Mouse (Mus musculus): ENCODE measurements around the gene Kif1bp. TPM values are rescaled to one million over a fixed set of nuclear protein-coding genes. Genes with fewer than 3 reads are reported as not detected.

Gene Kif1bp
- polyA plus RNA-seq, 1 experiment, result 16.8 TPM

GRCm38 (mm10) chr10:62546441-62546840 is 31.8 kb downstream of the Kif1bp start:
- Histone ChIP-seq H3K27ac (ENCODE audit: insufficient read depth, low read length) (0 out of 2 replicates have a peak overlapping the region, but pooled peaks have one; percentile 19), H3K36me3 (ENCODE audit: control insufficient read depth, insufficient read depth, low read length) (no peaks in the 10 kb centered on the region), H3K4me3 (ENCODE audit: extremely low read depth, insufficient read depth, insufficient read length) (no peak overlapping the region), H3K27me3 (ENCODE audit: control insufficient read depth, insufficient read depth, low read length) (no peaks in the 10 kb centered on the region), H3K4me1 (ENCODE audit: control insufficient read depth, insufficient read depth, insufficient read length) (peaks cover 20% of the 10 kb centered on the region; the same call in 1 of the 2 replicates)
- no peak for TF ChIP-seq CTCF (IDR thresholded peaks at IDR 0.05; ENCODE audit: extremely low read depth, insufficient read depth, insufficient read length, insufficient replicate concordance)
- TF ChIP-seq POLR2A (IDR thresholded peaks at IDR 0.05; ENCODE audit: low read depth, low read length), result no peak
- 81% methylated on average over 10 of the region's 10 CpGs for WGBS
- DNase-seq (ENCODE audit: low read depth in 1 of 2, low spot score in 2 of 2), result no peak

- no peak for DNase-seq (ENCODE audit: low read depth in 1 of 2, low spot score in 2 of 2)
- H3K27ac ChIP-seq (ENCODE audit: insufficient read depth, low read length), result no peak overlapping the region
- peaks cover 24% of the 10 kb centered on the region; the same call in 1 of the 2 replicates for H3K4me1 ChIP-seq (ENCODE audit: control insufficient read depth, insufficient read depth, insufficient read length)
- no peaks in the 10 kb centered on the region for H3K27me3 ChIP-seq (ENCODE audit: control insufficient read depth, insufficient read depth, low read length)
- no peaks in the 10 kb centered on the region for H3K36me3 ChIP-seq (ENCODE audit: control insufficient read depth, insufficient read depth, low read length)
- H3K4me3 ChIP-seq (ENCODE audit: extremely low read depth, insufficient read depth, insufficient read length), result no peak overlapping the region
- no peak for TF ChIP-seq POLR2A (IDR thresholded peaks at IDR 0.05; ENCODE audit: low read depth, low read length)
- TF ChIP-seq CTCF (IDR thresholded peaks at IDR 0.05; ENCODE audit: extremely low read depth, insufficient read depth, insufficient read length, insufficient replicate concordance), result no peak
Observed at GRCm38 (mm10) chr10:62545759-62546158, 32.5 kb downstream of the Kif1bp start.

GRCm38 (mm10) chr10:62544316-62544715 is 33.9 kb downstream of the Kif1bp start:
- peak in 1 of 2 experiments; percentile 27 for DNase-seq (ENCODE audit: low read depth in 1 of 2, low spot score in 2 of 2)
- no peak overlapping the region for H3K4me3 ChIP-seq (ENCODE audit: extremely low read depth, insufficient read depth, insufficient read length)
- H3K27ac ChIP-seq (ENCODE audit: insufficient read depth, low read length), result peak overlapping the region; percentile 88
- H3K36me3 ChIP-seq (ENCODE audit: control insufficient read depth, insufficient read depth, low read length), result no peaks in the 10 kb centered on the region
- WGBS, result 45% methylated on average over 4 of the region's 4 CpGs
- TF ChIP-seq POLR2A (IDR thresholded peaks at IDR 0.05; ENCODE audit: low read depth, low read length) (no peak), CTCF (IDR thresholded peaks at IDR 0.05; ENCODE audit: extremely low read depth, insufficient read depth, insufficient read length, insufficient replicate concordance) (no peak)
- no peaks in the 10 kb centered on the region for H3K27me3 ChIP-seq (ENCODE audit: control insufficient read depth, insufficient read depth, low read length)
- H3K4me1 ChIP-seq (ENCODE audit: control insufficient read depth, insufficient read depth, insufficient read length), result peaks cover 24% of the 10 kb centered on the region; the same call in 1 of the 2 replicates

DNA sequence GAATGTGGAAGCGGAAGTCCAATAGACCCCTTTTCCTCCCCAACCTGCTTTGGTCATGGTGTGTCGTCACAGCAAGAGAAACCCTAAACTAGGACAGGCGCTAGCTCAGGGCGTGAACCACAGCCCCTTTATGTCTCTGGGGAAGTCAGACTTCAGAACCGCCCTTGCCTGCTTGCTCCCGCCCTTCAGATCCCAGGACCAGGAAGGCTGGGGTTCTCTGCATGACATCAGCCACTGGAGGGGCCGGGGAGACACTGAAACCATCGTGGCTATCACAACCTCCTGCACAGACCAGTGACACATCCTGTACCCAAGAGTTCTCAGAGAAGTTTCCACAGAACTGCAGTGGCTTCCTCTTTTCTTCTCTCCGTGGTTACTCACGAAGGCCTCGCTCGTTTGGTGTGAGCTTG is 34.9 kb downstream of the Kif1bp start:
- WGBS, result 5% methylated on average over 12 of the region's 12 CpGs
- no peaks in the 10 kb centered on the region for H3K27me3 ChIP-seq (ENCODE audit: control insufficient read depth, insufficient read depth, low read length)
- DNase-seq (ENCODE audit: low read depth in 1 of 2, low spot score in 2 of 2), result peak; percentile 76 to 90
- no peak for TF ChIP-seq CTCF (IDR thresholded peaks at IDR 0.05; ENCODE audit: extremely low read depth, insufficient read depth, insufficient read length, insufficient replicate concordance)
- TF ChIP-seq POLR2A (IDR thresholded peaks at IDR 0.05; ENCODE audit: low read depth, low read length), result peak; percentile 11; the same call in 1 of the 2 replicates
- peaks cover 24% of the 10 kb centered on the region; the same call in 1 of the 2 replicates for H3K4me1 ChIP-seq (ENCODE audit: control insufficient read depth, insufficient read depth, insufficient read length)
- H3K36me3 ChIP-seq (ENCODE audit: control insufficient read depth, insufficient read depth, low read length), result no peaks in the 10 kb centered on the region
- peak overlapping the region; percentile 88 for H3K27ac ChIP-seq (ENCODE audit: insufficient read depth, low read length)
- no peak overlapping the region; the same call in 1 of the 2 replicates for H3K4me3 ChIP-seq (ENCODE audit: extremely low read depth, insufficient read depth, insufficient read length)

GRCm38 (mm10) chr10:62542928-62543327 is 35.3 kb downstream of the Kif1bp start:
- H3K27me3 ChIP-seq (ENCODE audit: control insufficient read depth, insufficient read depth, low read length), result no peaks in the 10 kb centered on the region
- H3K36me3 ChIP-seq (ENCODE audit: control insufficient read depth, insufficient read depth, low read length), result no peaks in the 10 kb centered on the region
- TF ChIP-seq POLR2A (IDR thresholded peaks at IDR 0.05; ENCODE audit: low read depth, low read length) (no peak), CTCF (IDR thresholded peaks at IDR 0.05; ENCODE audit: extremely low read depth, insufficient read depth, insufficient read length, insufficient replicate concordance) (no peak)
- 50% methylated on average over 8 of the region's 8 CpGs for WGBS
- no peak for DNase-seq (ENCODE audit: low read depth in 1 of 2, low spot score in 2 of 2)
- peaks cover 24% of the 10 kb centered on the region; the same call in 1 of the 2 replicates for H3K4me1 ChIP-seq (ENCODE audit: control insufficient read depth, insufficient read depth, insufficient read length)
- peak overlapping the region; percentile 88 for H3K27ac ChIP-seq (ENCODE audit: insufficient read depth, low read length)
- no peak overlapping the region; the same call in 1 of the 2 replicates for H3K4me3 ChIP-seq (ENCODE audit: extremely low read depth, insufficient read depth, insufficient read length)

DNA sequence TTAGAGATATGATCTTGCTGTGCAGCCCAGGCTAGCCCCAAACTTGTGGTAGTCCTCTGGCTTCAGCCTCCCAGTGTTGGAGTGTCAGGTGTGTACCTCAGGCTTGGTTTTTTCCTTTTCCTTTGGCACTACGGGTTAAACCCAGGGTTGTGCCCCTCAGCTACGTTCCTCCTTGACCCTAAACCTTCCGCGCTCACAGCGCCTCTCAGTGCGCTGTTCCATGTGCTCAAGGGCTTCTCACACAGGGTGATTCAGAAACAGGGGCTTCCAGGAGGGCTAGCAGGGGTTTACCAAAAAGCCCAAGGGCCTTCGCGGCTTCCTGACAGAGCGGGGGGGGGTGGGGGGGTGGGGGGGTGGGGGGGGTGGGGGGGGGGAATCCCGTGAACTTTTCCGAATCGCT is 35.8 kb downstream of the Kif1bp start:
- Histone ChIP-seq H3K4me1 (ENCODE audit: control insufficient read depth, insufficient read depth, insufficient read length) (peaks cover 24% of the 10 kb centered on the region; the same call in 1 of the 2 replicates), H3K27ac (ENCODE audit: insufficient read depth, low read length) (peak overlapping the region; percentile 91), H3K36me3 (ENCODE audit: control insufficient read depth, insufficient read depth, low read length) (no peaks in the 10 kb centered on the region), H3K4me3 (ENCODE audit: extremely low read depth, insufficient read depth, insufficient read length) (no peak overlapping the region), H3K27me3 (ENCODE audit: control insufficient read depth, insufficient read depth, low read length) (no peaks in the 10 kb centered on the region)
- TF ChIP-seq CTCF (IDR thresholded peaks at IDR 0.05; ENCODE audit: extremely low read depth, insufficient read depth, insufficient read length, insufficient replicate concordance) (no peak), POLR2A (IDR thresholded peaks at IDR 0.05; ENCODE audit: low read depth, low read length) (no peak)
- no peak for DNase-seq (ENCODE audit: low read depth in 1 of 2, low spot score in 2 of 2)
- WGBS, result 50% methylated on average over 12 of the region's 12 CpGs

- peaks cover 24% of the 10 kb centered on the region; the same call in 1 of the 2 replicates for H3K4me1 ChIP-seq (ENCODE audit: control insufficient read depth, insufficient read depth, insufficient read length)
- WGBS, result 41% methylated on average over 12 of the region's 12 CpGs
- H3K27ac ChIP-seq (ENCODE audit: insufficient read depth, low read length), result peak overlapping the region; percentile 91
- no peaks in the 10 kb centered on the region for H3K27me3 ChIP-seq (ENCODE audit: control insufficient read depth, insufficient read depth, low read length)
- DNase-seq (ENCODE audit: low read depth in 1 of 2, low spot score in 2 of 2), result peak; percentile 65 to 74
- no peaks in the 10 kb centered on the region for H3K36me3 ChIP-seq (ENCODE audit: control insufficient read depth, insufficient read depth, low read length)
- H3K4me3 ChIP-seq (ENCODE audit: extremely low read depth, insufficient read depth, insufficient read length), result no peak overlapping the region
- TF ChIP-seq POLR2A (IDR thresholded peaks at IDR 0.05; ENCODE audit: low read depth, low read length) (no peak), CTCF (IDR thresholded peaks at IDR 0.05; ENCODE audit: extremely low read depth, insufficient read depth, insufficient read length, insufficient replicate concordance) (no peak)
Observed at GRCm38 (mm10) chr10:62541499-62541898, 36.8 kb downstream of the Kif1bp start.

All from spleen, adult 2 months (tissue).